Mouse (Mus musculus): ENCODE measurements around the gene Nbl1. TPM values are rescaled to one million over a fixed set of nuclear protein-coding genes. Genes with fewer than 3 reads are reported as not detected.

Gene Nbl1
- polyA plus RNA-seq, 1 experiment from 2014 or later = 17.2 TPM

- Histone ChIP-seq H3K9ac (ENCODE audit: low read depth, low read length) (no peak overlapping the region), H3K27me3 (ENCODE audit: control insufficient read depth, insufficient read depth, low read length) (peaks cover 6% of the 10 kb centered on the region), H3K9me3 (ENCODE audit: control insufficient read depth, low read length) (no peaks in the 10 kb centered on the region), H3K36me3 (ENCODE audit: control insufficient read depth, insufficient read depth, low read length) (no peaks in the 10 kb centered on the region), H3K4me3 (ENCODE audit: low read depth, low read length) (no peak overlapping the region), H3K4me2 (replicated peaks; ENCODE audit: low read depth, low read length) (no peak overlapping the region), H3K27ac (ENCODE audit: low read depth, low read length) (no peak overlapping the region), H3K4me1 (replicated peaks; ENCODE audit: control insufficient read depth, insufficient read depth, low read length) (no peaks in the 10 kb centered on the region)
- no peak for ATAC-seq (ENCODE audit: low FRiP score)
- no peak for DNase-seq (ENCODE audit: low spot score)
- WGBS = 49% methylated on average over 4 of the region's 4 CpGs
Measured at GRCm38 (mm10) chr4:139068287-139068686, 24.5 kb downstream of the Nbl1 start.

- H3K27me3 ChIP-seq (ENCODE audit: control insufficient read depth, insufficient read depth, low read length) = no peaks in the 10 kb centered on the region
- 95% methylated on average over 5 of the region's 5 CpGs for WGBS
Measured at GRCm38 (mm10) chr4:139064831-139065230, 28.0 kb downstream of the Nbl1 start.

GRCm38 (mm10) chr4:139059569-139059968 lies 33.2 kb downstream of the Nbl1 start:
- no peak for ATAC-seq (ENCODE audit: low FRiP score)
- peak; percentile 70 for DNase-seq (ENCODE audit: low spot score)
- H3K4me2 ChIP-seq (replicated peaks; ENCODE audit: low read depth, low read length) = no peak overlapping the region
- H3K27me3 ChIP-seq (ENCODE audit: control insufficient read depth, insufficient read depth, low read length) = no peaks in the 10 kb centered on the region
- no peaks in the 10 kb centered on the region for H3K36me3 ChIP-seq (ENCODE audit: control insufficient read depth, insufficient read depth, low read length)
- WGBS = 12% methylated on average over 7 of the region's 7 CpGs
- H3K4me1 ChIP-seq (replicated peaks; ENCODE audit: control insufficient read depth, insufficient read depth, low read length) = no peaks in the 10 kb centered on the region
- H3K27ac ChIP-seq (ENCODE audit: low read depth, low read length) = no peak overlapping the region
- no peak overlapping the region for H3K4me3 ChIP-seq (ENCODE audit: low read depth, low read length)
- no peak overlapping the region for H3K9ac ChIP-seq (ENCODE audit: low read depth, low read length)
- H3K9me3 ChIP-seq (ENCODE audit: control insufficient read depth, low read length) = no peaks in the 10 kb centered on the region

More at GRCm38 (mm10) chr4:139064831-139065230, 28.0 kb downstream of the Nbl1 start:
- no peak overlapping the region for H3K4me2 ChIP-seq (replicated peaks; ENCODE audit: low read depth, low read length)
- no peaks in the 10 kb centered on the region for H3K36me3 ChIP-seq (ENCODE audit: control insufficient read depth, insufficient read depth, low read length)
- DNase-seq (ENCODE audit: low spot score) (no peak), ATAC-seq (ENCODE audit: low FRiP score) (no peak)
- H3K9me3 ChIP-seq (ENCODE audit: control insufficient read depth, low read length) = no peaks in the 10 kb centered on the region
- no peak overlapping the region for H3K4me3 ChIP-seq (ENCODE audit: low read depth, low read length)
- no peak overlapping the region for H3K27ac ChIP-seq (ENCODE audit: low read depth, low read length)
- no peaks in the 10 kb centered on the region for H3K4me1 ChIP-seq (replicated peaks; ENCODE audit: control insufficient read depth, insufficient read depth, low read length)
- no peak overlapping the region for H3K9ac ChIP-seq (ENCODE audit: low read depth, low read length)

- Histone ChIP-seq H3K9me3 (ENCODE audit: control insufficient read depth, low read length) (no peaks in the 10 kb centered on the region), H3K9ac (ENCODE audit: low read depth, low read length) (no peak overlapping the region), H3K27ac (ENCODE audit: low read depth, low read length) (no peak overlapping the region), H3K4me3 (ENCODE audit: low read depth, low read length) (no peak overlapping the region), H3K27me3 (ENCODE audit: control insufficient read depth, insufficient read depth, low read length) (no peaks in the 10 kb centered on the region), H3K4me2 (replicated peaks; ENCODE audit: low read depth, low read length) (no peak overlapping the region), H3K36me3 (ENCODE audit: control insufficient read depth, insufficient read depth, low read length) (no peaks in the 10 kb centered on the region), H3K4me1 (replicated peaks; ENCODE audit: control insufficient read depth, insufficient read depth, low read length) (no peaks in the 10 kb centered on the region)
- WGBS = 87% methylated on average over 5 of the region's 5 CpGs
- DNase-seq (ENCODE audit: low spot score) (no peak), ATAC-seq (ENCODE audit: low FRiP score) (no peak)
Measured at GRCm38 (mm10) chr4:139058029-139058428, 34.8 kb downstream of the Nbl1 start.

- no peak overlapping the region for H3K9ac ChIP-seq (ENCODE audit: low read depth, low read length)
Measured at GRCm38 (mm10) chr4:139057291-139057690, 35.5 kb downstream of the Nbl1 start.

GRCm38 (mm10) chr4:139055744-139056143 lies 37.0 kb downstream of the Nbl1 start:
- Histone ChIP-seq H3K9me3 (ENCODE audit: control insufficient read depth, low read length) (no peaks in the 10 kb centered on the region), H3K27ac (ENCODE audit: low read depth, low read length) (no peak overlapping the region), H3K4me3 (ENCODE audit: low read depth, low read length) (no peak overlapping the region), H3K4me2 (replicated peaks; ENCODE audit: low read depth, low read length) (no peak overlapping the region), H3K9ac (ENCODE audit: low read depth, low read length) (no peak overlapping the region), H3K4me1 (replicated peaks; ENCODE audit: control insufficient read depth, insufficient read depth, low read length) (no peaks in the 10 kb centered on the region), H3K36me3 (ENCODE audit: control insufficient read depth, insufficient read depth, low read length) (no peaks in the 10 kb centered on the region), H3K27me3 (ENCODE audit: control insufficient read depth, insufficient read depth, low read length) (no peaks in the 10 kb centered on the region)
- WGBS = 78% methylated on average over 3 of the region's 3 CpGs
- no peak for ATAC-seq (ENCODE audit: low FRiP score)
- DNase-seq (ENCODE audit: low spot score) = no peak

More at GRCm38 (mm10) chr4:139057291-139057690, 35.5 kb downstream of the Nbl1 start:
- H3K27me3 ChIP-seq (ENCODE audit: control insufficient read depth, insufficient read depth, low read length) = no peaks in the 10 kb centered on the region
- no peaks in the 10 kb centered on the region for H3K9me3 ChIP-seq (ENCODE audit: control insufficient read depth, low read length)
- H3K4me3 ChIP-seq (ENCODE audit: low read depth, low read length) = no peak overlapping the region
- DNase-seq (ENCODE audit: low spot score) (no peak), ATAC-seq (ENCODE audit: low FRiP score) (no peak)
- WGBS = 76% methylated on average over 5 of the region's 5 CpGs
- H3K4me1 ChIP-seq (replicated peaks; ENCODE audit: control insufficient read depth, insufficient read depth, low read length) = no peaks in the 10 kb centered on the region
- no peak overlapping the region for H3K4me2 ChIP-seq (replicated peaks; ENCODE audit: low read depth, low read length)
- no peak overlapping the region for H3K27ac ChIP-seq (ENCODE audit: low read depth, low read length)
- H3K36me3 ChIP-seq (ENCODE audit: control insufficient read depth, insufficient read depth, low read length) = no peaks in the 10 kb centered on the region

- H3K27ac ChIP-seq (ENCODE audit: low read depth, low read length) = no peak overlapping the region
- no peak for DNase-seq (ENCODE audit: low spot score)
- H3K4me3 ChIP-seq (ENCODE audit: low read depth, low read length) = no peak overlapping the region
- H3K9me3 ChIP-seq (ENCODE audit: control insufficient read depth, low read length) = no peaks in the 10 kb centered on the region
- no peak overlapping the region for H3K9ac ChIP-seq (ENCODE audit: low read depth, low read length)
- WGBS = 89% methylated on average over 4 of the region's 4 CpGs
- H3K4me2 ChIP-seq (replicated peaks; ENCODE audit: low read depth, low read length) = no peak overlapping the region
- ATAC-seq (ENCODE audit: low FRiP score) = no peak
- no peaks in the 10 kb centered on the region for H3K27me3 ChIP-seq (ENCODE audit: control insufficient read depth, insufficient read depth, low read length)
- no peaks in the 10 kb centered on the region for H3K4me1 ChIP-seq (replicated peaks; ENCODE audit: control insufficient read depth, insufficient read depth, low read length)
- H3K36me3 ChIP-seq (ENCODE audit: control insufficient read depth, insufficient read depth, low read length) = no peaks in the 10 kb centered on the region
Measured at GRCm38 (mm10) chr4:139055336-139055735, 37.5 kb downstream of the Nbl1 start.

- WGBS = 52% methylated on average over 9 of the region's 9 CpGs
- Histone ChIP-seq H3K27ac (ENCODE audit: low read depth, low read length) (no peak overlapping the region), H3K27me3 (ENCODE audit: control insufficient read depth, insufficient read depth, low read length) (no peaks in the 10 kb centered on the region), H3K9ac (ENCODE audit: low read depth, low read length) (no peak overlapping the region), H3K36me3 (ENCODE audit: control insufficient read depth, insufficient read depth, low read length) (no peaks in the 10 kb centered on the region), H3K4me1 (replicated peaks; ENCODE audit: control insufficient read depth, insufficient read depth, low read length) (no peaks in the 10 kb centered on the region), H3K9me3 (ENCODE audit: control insufficient read depth, low read length) (no peaks in the 10 kb centered on the region), H3K4me3 (ENCODE audit: low read depth, low read length) (no peak overlapping the region), H3K4me2 (replicated peaks; ENCODE audit: low read depth, low read length) (no peak overlapping the region)
- DNase-seq (ENCODE audit: low spot score) (peak; percentile 11), ATAC-seq (ENCODE audit: low FRiP score) (peak; percentile 35; the same call in 1 of the 2 replicates)
Measured at GRCm38 (mm10) chr4:139054300-139054923, 38.4 kb downstream of the Nbl1 start.

- Histone ChIP-seq H3K4me3 (ENCODE audit: low read depth, low read length) (no peak overlapping the region), H3K9ac (ENCODE audit: low read depth, low read length) (no peak overlapping the region), H3K36me3 (ENCODE audit: control insufficient read depth, insufficient read depth, low read length) (no peaks in the 10 kb centered on the region), H3K27me3 (ENCODE audit: control insufficient read depth, insufficient read depth, low read length) (no peaks in the 10 kb centered on the region), H3K4me2 (replicated peaks; ENCODE audit: low read depth, low read length) (no peak overlapping the region), H3K27ac (ENCODE audit: low read depth, low read length) (no peak overlapping the region), H3K4me1 (replicated peaks; ENCODE audit: control insufficient read depth, insufficient read depth, low read length) (no peaks in the 10 kb centered on the region), H3K9me3 (ENCODE audit: control insufficient read depth, low read length) (no peaks in the 10 kb centered on the region)
- WGBS = 31% methylated on average over 5 of the region's 5 CpGs
- DNase-seq (ENCODE audit: low spot score) (no peak), ATAC-seq (ENCODE audit: low FRiP score) (no peak)
Measured at GRCm38 (mm10) chr4:139053391-139053790, 39.4 kb downstream of the Nbl1 start.
